Mouse (Mus musculus) thymus, adult 18-20 months (tissue): ENCODE data around the gene Pik3c2b.

Experiments
- DNase-seq, 2 experiments: peaks; one replicate each; pipeline ENCODE4 v3.0.0; 2022; ENCODE audit warnings: mixed read lengths in 2 of 2

The Pik3c2b gene

DNA sequence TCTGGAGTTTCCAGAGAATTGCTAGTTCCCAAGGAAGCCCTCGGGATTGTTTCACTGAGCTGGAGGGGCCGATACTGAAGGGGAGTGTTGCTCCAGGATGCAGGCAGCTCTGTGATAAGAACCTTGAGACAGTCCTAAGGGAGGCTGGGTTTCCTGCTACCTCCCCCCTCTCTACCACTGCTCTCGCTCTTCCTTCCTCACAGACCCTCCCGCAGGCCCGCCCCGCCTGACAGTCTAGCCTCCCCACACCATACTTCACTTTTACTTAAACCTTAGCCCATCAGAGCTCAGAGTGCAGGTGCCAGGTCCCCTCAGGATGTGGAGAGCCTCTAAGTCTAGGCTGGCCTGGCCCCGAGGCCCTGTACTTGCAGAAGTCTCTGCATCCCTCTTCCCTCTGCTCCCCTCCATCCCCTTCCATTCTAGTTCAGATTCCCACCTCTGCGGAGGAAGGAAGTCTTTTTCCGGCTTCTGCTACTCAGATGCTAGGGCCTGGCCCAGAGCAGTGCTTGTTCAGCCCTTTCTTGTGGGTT, 27.9 kb downstream of the Pik3c2b start:
- DNase-seq: peak; percentile 32 to 50

DNA sequence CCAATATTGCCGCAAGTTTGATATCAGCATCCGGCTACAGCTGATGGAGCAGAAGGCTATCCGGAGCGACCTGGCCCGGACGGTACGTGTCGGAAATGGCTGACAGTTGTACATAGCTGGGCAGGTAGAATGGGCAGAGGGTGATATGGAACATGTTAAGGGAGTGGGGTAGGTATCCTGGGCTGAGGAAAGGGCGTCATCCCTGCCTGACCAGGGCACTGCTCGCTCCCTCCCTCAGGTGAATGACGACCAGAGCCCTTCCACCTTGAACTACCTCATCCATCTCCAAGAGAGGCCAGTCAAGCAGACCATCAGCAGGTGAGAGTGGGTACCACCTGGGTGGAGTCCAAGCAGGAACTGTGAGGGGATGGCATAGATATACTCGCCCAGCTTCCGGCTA, 29.1 kb downstream of the Pik3c2b start:
- no peak for DNase-seq

DNA sequence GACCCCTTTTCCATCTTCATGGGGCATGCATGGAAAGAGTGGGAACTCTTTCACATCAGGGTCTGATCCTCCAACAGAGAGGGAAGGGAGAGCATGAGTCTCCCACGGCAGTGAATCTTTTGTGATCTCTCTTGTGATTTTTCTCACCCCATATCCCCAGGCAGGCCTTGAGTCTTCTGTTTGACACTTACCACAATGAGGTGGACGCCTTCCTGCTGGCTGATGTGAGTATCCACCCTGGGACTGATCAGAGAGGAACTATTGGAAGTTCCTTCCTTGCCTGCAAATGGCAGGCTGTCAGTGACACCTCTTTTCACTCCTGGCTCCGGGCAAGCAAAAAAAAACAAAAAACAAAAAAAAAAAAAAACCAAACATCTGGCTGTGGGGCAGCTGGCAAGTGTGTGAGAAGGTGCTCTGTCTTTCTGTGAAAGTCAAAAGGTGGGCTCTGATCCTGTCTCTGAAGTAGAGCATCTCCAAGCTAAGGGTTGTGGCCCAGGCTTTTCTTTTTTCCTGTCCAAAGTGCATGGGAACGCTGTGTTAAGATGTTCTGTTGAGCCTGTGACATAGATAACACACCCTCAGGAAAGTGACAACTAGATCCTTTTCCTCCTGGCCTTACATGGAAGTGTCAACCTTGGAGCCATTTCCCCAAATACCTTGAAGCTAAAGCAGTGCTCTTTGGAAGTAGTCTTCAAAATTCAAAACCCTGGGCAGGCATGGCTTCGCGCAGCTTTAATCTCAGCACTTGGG, 30.4 kb downstream of the Pik3c2b start:
- DNase-seq: no peak

DNA sequence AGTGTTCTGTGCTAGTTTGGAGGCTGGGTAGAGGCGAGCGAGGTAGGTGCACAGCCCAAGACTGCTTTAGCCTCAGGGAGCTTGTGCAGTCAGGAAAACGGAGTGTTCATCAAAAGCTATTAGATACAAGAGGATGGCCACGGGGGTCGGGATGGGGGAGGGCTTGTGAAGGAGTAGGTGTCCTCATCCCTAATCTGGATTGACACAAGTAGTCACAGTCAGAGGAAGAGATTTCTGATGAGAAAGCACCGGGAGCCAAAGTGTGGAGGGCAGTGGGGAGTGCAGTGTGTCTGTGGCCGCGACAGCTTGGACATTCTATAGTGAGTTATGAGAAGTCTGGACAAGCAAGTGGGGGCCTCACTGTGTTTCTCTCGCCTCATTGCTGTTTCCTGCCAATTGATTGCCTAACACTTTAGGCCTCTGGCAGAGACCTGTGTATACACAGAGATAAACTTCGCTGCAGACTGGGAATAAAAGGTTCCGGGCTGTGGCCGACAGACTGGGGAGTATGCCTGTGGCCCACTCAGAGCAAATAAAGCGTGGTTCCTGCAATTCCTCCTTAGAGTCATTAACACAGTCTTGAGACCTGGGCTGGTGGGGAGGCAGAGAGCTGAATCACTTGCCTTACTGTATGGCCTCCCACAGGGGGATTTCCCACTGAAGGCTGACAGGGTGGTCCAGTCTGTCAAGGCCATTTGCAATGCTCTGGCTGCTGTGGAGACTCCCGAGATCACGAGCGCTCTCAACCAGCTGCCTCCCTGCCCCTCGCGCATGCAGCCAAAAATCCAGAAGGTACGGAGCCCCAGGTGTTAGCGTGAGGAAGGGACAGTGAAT, 31.4 kb downstream of the Pik3c2b start:
- DNase-seq: no peak

DNA sequence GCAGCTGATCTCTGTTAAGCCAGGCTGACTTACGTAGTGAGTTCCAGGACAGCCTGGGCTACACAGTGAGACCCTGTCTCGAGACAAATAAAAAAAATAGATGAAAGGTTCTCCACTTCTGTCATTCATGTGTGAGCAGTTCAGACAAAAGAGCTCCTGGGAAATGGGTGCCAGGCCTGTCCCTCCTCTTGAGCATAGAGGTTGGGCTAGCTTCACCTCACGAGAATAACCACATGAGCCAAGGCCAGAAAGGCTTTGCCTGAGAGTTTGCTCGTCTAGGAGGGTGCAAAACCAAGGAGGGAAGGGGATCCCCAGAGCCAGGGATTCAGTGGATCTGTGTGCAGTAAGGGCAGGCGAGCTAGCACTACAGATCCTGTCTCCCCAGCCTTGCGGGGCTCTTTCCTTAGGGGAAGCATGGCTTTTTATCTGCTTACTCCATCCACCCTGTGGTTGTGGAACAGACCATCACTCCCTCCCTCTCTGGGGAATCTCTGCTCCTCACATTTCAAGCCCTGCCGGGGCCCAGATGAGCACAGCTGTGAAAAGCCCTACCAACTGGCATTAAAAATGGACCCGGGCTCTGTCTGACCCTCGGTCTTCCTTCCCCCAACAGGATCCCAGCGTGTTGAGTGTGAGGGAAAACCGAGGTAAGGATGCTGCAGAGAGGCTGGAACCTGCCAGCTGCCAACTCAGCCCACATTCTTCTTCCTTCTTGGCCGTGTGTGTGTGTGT, 32.3 kb downstream of the Pik3c2b start:
- DNase-seq: no peak

DNA sequence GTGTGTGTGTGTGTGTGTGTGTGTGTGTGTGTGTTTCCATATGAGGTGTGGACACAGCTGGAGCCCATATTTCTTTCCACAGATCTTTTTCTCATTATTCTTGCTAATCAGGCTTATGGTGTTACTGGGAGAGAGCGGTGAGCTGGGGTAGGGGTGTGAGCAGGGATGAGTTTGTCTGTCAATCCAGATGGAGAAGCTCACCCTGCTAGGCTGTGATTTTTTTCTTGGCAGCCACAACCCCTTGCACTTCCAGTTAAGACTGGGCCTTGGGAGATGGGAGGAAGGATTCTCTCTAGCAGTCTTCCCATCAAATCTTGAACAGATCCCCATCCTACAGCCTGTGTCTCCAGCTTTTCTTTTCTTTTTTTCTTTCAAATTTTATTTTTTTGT, 32.9 kb downstream of the Pik3c2b start:
- DNase-seq: no peak

DNA sequence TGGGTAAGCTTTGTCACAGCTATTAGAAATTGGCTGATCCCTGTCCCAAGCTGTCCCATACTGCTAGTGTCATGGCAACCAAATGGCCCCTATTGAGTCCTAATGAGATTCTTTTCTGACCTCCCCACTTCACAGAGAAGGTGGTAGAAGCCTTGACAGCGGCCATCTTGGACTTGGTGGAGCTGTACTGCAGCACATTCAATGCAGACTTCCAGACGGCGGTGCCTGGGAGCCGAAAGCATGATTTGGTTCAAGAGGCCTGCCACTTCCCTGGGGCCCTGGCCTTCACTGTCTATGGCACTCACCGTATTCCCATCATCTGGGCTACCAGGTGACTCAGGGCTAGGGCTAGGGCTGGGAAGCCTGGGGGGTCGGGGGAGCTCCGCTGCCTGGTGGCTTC, 34.0 kb downstream of the Pik3c2b start:
- no peak for DNase-seq

DNA sequence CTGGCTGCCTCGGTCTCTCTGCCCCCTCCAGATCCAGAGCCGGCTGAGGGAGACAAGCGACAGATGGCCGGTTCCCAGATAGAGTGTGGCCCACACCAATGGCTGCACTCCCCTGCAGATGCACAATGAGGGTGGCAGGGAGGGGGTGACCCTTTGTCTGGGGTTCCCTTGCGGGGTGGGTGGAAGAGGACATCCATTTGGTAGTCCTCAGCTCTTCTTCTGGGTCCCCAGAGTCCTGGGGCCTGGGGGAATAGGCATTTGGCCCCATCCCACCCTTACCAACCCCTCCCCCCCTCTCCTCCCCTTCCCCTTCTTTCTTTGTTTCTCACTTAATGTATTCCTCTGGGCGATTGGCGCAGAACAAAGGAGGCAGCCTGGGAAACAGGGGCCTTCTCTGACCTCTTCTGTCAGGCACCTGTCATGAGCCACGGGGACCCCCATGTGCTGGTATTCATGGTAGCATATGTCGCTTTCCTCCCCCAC, 34.7 kb downstream of the Pik3c2b start:
- no peak for DNase-seq

DNA sequence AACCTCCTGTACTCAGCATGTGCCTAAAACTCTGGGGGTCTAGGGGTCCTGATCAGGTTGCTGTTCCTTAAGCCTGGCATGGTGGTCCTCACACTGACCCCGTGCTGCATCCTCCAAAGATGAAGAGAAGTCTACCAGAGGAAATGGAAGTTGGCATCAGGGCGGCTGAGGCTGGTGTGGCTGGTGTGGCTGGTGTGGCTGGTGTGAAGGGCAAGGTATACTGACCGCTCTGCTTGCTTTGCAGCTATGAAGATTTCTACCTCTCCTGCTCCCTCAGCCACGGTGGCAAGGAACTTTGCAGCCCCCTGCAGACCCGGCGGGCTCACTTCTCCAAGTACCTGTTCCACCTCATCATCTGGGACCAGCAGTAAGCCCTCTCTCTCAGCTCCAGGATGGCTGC, 35.2 kb downstream of the Pik3c2b start:
- DNase-seq: no peak

DNA sequence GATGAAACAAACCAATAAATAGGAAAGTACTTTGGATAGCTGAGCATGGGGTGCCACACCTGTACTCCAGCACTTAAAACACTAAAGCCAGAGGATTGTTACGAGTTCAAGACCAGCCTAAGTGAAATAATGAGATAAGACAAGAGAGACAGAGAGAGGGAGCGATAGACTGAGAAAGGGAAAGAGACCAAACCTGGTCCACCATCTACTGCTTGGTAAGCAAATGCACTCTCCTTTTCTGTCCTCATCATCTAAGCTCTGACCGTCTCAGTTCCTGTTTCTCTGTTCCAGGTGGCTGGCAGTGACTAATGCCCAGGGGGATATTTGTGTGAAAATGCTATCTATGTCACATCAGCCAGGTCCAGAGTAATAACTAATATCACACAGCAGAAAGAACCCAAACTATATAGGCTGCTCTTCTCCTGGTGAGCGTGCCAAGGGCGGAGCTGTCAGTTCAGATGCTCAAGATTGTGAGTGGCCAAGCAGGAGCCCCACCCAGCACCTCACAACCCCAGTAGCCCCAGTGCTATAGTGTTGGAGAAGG, 37.6 kb downstream of the Pik3c2b start:
- no peak for DNase-seq

DNA sequence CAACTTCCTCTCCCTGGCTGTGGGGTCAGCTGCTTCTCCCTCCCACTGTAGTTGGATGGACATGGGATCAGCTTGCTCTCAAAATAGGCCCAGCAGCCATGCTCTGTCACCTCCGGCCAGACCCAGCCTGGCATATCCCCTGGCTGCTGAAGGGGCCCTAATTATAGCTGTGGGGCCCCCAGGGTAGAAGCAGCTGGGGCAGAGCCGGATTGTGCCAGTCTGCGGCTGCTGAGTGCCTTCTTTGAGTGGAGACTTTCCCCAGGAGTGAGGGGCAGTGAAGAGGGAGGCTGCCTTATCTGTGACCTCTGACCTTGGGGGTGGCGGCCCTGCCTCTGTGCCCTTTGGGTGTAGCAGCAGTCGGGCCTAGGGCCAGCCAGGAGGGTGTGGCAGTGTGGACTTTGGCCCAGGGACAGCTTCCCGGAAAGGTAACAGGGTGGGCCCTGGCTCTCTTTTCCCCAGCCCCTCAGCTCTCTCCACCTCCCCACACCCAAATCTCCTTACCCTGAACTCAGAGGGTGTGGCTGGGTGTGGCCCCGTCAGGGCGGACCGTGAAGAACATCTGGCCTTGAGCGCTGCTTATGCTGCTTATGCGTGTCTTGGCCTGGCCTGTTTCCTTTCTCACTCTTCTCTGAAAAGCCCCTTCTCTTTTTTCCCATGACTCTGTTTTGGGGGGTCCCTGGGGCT, 38.6 kb downstream of the Pik3c2b start:
- no peak for DNase-seq

DNA sequence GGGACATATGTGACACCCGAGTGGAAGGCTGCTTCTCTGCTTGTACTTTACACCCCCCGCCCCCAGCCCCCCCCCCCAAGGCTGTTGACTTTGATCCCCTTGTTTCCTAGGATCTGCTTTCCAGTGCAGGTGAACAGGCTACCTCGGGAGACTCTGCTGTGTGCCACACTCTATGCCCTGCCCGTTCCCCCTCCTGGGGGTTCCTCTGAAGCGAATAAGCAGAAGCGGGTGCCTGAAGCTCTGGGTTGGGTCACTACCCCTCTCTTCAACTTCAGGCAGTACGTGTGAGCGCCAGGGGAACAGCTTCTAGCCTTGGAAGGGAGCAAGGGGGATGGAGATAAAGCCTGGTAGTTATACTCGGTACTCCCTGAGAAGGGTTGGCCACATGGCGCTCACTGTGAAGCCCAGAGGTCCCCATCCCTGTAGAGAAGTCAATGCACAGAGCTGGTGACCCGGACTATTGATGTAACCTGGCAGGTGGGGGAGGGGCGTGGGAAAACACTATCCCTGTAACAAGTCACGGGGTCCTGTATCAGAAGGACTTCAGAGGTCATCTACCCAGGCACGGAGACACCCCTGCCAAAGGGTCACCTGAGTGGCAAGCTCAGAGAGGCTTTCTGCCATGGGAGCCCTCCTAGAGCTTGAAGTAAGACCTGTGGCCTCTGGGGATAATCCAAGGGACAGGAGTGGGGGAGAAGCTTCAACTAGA, 39.4 kb downstream of the Pik3c2b start:
- DNase-seq: no peak

DNA sequence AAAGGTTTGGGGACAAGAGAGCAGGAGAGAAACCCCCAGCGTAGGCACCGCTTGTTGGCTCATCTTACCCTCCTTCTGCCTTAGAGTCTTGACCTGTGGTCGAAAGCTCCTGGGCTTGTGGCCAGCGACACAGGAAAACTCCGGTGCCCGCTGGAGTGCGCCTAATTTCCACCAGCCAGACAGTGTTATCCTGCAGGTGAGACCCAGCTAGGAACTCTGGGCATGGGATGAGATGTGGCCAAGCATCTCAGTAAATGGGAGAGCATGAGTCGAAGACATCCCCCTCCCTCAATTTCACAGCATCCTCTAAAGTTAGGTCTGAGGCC, 39.9 kb downstream of the Pik3c2b start:
- no peak for DNase-seq

DNA sequence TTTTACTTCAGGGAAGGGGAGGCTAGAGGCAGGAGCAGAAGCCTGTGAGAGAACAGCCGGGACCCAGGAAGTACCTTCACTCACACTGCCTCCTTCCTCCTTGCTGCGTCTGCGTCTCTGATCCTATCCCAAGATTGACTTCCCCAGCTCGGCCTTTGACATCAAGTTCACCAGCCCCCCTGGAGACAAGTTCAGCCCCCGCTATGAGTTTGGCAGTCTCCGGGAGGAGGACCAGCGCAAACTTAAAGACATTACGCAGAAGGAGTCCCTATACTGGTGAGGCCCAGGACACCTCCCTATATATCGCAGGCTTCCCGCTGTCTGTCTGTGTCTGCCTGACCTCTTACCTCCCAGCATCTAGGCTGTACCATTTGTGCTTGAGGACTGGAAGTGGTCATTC, 41.3 kb downstream of the Pik3c2b start:
- DNase-seq: no peak

DNA sequence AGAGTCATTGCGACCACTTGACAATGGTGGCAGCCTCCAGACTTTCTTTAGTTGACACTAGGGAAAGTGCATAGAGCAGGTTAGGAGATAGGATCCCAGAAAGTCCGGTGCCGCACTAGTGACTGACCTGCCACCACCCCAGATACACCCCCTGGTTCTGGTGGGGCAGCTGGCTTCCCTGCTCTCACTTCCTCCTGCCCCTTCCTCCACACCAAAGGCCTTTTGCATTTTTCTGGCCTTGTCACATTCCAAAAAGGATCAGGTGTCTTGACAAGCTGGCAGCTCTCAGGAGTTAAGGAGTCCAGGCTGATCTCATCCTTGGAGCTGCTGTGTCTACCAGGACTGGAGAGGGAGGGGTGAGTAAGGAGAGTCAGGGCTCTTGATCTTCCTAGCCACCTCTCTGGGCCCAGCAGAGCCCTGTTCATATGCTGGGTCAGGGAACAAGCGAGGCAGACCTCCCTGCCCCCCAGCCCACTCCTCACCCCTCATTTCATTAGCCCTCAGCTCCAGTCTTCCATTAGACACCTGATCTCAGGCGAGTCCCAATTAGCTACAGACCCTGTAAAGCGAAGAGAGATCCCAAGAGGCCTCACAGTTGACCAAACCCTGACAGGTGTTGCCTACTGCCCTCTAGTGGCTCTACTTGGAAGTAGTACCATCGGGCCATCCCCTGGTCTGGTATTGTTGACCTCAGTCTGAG, 41.9 kb downstream of the Pik3c2b start:
- no peak for DNase-seq

DNA sequence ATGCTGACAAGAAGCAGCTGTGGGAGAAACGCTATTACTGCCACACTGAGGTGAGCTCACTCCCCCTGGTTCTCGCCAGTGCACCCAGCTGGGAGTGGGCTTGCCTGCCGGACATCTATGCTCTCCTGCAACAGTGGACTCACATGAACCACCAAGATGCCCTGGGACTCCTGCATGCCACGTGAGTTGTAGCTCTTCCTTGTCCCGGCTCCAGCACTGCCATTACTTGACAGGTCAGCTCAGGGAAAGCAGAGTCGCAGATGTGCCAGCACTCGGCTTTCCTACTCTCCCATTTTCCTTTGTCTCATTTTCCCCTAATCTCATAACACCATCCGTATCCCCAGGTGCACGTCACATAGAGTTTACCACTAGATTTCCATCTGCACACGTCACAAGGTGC, 42.7 kb downstream of the Pik3c2b start:
- DNase-seq: no peak

DNA sequence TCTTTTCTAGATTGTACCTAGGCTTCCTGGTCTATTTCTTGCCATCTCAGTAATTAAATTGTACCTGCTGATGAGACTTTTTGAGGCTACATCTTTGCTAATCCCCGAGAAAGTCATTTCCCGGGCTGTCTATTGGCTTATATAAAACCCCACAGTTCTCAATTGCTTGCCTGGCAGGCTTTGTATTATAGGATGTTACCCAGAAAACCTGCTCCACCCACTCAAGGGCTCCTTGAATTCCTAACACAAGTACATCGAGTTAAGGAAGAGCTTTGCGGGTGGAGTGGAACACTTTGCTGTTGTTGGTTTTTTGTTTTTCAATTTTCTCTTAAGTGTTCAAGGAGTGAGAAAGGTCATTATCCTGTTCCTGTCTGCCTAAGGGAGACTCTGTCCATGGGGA, 43.9 kb downstream of the Pik3c2b start:
- no peak for DNase-seq

DNA sequence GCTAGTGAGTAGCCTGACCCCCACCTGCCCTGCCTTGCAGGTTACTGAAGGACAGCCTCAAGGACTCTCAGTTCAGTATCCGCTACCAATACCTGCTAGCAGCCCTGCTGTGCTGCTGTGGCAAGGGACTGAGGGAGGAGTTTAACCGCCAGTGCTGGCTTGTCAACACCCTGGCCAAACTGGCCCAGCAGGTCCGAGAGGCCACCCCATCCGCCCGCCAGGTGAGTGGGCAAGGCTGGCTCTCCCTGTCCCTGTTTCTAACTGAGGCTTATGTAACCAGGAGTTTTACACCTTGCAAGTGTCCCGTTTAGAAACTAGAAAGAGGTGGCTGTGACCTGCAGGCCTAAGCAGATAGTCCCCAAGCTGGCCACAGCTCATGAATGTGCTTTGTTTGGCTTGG, 45.2 kb downstream of the Pik3c2b start:
- DNase-seq: no peak

DNA sequence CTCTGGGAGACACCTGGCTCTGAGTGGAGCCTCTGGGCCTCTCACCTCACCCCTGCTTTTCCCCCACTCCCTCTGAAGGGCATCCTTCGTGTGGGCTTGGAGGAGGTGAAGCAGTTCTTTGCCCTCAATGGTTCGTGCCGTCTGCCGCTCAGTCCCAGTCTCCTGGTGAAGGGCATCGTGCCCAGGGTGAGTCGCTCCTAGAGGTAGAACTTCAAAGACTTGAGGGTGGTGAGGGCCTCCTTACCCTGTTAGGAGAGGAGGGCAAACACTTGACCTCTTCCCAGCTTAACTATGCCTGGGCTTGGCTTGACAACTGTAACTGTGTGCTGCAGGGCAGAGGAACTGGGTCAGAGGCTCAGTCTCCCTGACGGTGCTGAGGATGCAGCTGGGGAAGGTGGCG, 46.0 kb downstream of the Pik3c2b start:
- no peak for DNase-seq

DNA sequence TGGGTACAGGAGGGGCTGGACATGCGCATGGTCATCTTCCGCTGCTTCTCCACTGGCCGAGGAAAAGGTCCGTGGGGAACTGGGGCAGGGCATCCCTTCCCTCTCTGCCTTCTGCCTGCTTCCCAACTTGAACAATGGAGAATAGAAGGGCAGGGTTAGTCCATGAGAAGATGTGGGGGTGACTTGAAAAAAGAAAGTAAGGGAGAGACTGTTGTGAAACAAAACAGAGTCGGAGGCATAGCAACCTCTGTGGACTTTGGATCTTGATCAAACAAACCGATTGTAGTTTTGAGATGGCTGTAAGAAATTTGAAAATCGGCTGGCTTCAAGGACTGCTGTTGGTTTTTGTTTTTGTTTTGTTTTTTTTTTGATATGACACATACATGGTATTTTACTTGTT, 48.3 kb downstream of the Pik3c2b start:
- DNase-seq: no peak
